Mouse (Mus musculus) kidney, adult 2 months (tissue): ENCODE data around the gene Rab36. TPM values are rescaled to one million over a fixed set of nuclear protein-coding genes. Genes with fewer than 3 reads are reported as not detected.

ENCODE experiments used
- DNase-seq: peaks from one replicate; pipeline ENCODE4 v3.0.0; 2021
- H3K27ac ChIP-seq: fragments of 200-500 bp; 2 replicates; pipeline ENCODE4 v1.5.1; 2012; ENCODE audit warnings: low read depth, low read length, control low read depth, inconsistent platforms; ENCODE audit not compliant: insufficient read depth
- H3K27me3 ChIP-seq: fragments of 200-500 bp; replicated peaks from 2 replicates; pipeline ENCODE4 v1.6.1; 2012; ENCODE audit warnings: mild to moderate bottlenecking, moderate library complexity, low read length, inconsistent platforms; ENCODE audit not compliant: control insufficient read depth, insufficient read depth
- H3K36me3 ChIP-seq: fragments of 200-500 bp; 2 replicates; pipeline ENCODE4 v1.6.1; 2012; ENCODE audit warnings: mild to moderate bottlenecking, moderate library complexity, low read length, inconsistent platforms; ENCODE audit not compliant: control insufficient read depth, insufficient read depth
- H3K4me1 ChIP-seq: fragments of 200-500 bp; 2 replicates; pipeline ENCODE4 v1.6.1; 2011; ENCODE audit warnings: low read length; ENCODE audit not compliant: control insufficient read depth, insufficient read depth
- H3K4me3 ChIP-seq: fragments of 200-500 bp; 2 replicates; pipeline ENCODE4 v1.5.1; 2011; ENCODE audit warnings: mild to moderate bottlenecking, low read depth, low read length, control low read depth; ENCODE audit not compliant: insufficient read depth
- CTCF ChIP-seq: fragments of 200-500 bp; conservative IDR thresholded peaks from 2 replicates; pipeline ENCODE4 v1.5.1; 2011; ENCODE audit warnings: low read depth, mild to moderate bottlenecking, control low read depth, low read length, moderate library complexity, mixed read lengths; ENCODE audit not compliant: insufficient read depth, insufficient read length
- POLR2A ChIP-seq: fragments of 200-500 bp; IDR thresholded peaks from one replicate; pipeline ENCODE4 v1.6.1; 2011; ENCODE audit warnings: low read depth, low read length, control low read depth
- WGBS: fragments of 180-500 bp; shearing (Covaris S2); methylation state at CpG from one replicate; pipeline ENCODE4 v1.1.7; 2018; 5-methylcytosine and 5-hydroxymethylcytosine counted together
- polyA plus RNA-seq: library from polyadenylated mRNA; depleted of rRNA; stranded (reverse); fragments of >200 nt; gene quantifications from 2 replicates; pipeline ENCODE4 v1.2.3, GENCODE M21; 2012

Rab36 gene
- polyA plus RNA-seq, 1 experiment: 9.5 TPM

DNA sequence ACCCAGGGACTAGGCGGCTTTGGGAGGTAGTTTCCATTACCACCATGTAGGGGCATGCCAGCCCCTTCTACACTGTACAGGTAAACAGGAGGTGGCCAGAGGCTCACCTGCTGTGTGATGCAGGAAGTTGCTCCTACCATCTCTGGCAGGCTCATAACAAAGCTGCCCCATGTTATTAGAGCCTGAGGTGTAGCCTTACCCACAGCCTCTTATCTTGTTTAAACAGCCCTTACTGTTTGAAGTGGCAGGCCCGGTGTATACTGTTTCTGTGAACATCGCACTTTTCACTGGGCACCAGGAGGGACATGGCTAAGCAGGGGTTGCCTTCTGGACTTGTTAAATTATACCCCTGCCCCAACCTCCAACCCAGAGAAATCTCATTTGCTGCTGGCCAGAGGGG lies 32.8 kb upstream of the Rab36 start:
- WGBS: 79% methylated on average over 3 of the region's 3 CpGs
- Histone ChIP-seq H3K4me3 (no peak overlapping the region), H3K36me3 (no peaks in the 10 kb centered on the region), H3K4me1 (no peaks in the 10 kb centered on the region), H3K27ac (no peak overlapping the region), H3K27me3 (no peaks in the 10 kb centered on the region)
- DNase-seq: no peak
- TF ChIP-seq CTCF (no peak), POLR2A (no peak)

DNA sequence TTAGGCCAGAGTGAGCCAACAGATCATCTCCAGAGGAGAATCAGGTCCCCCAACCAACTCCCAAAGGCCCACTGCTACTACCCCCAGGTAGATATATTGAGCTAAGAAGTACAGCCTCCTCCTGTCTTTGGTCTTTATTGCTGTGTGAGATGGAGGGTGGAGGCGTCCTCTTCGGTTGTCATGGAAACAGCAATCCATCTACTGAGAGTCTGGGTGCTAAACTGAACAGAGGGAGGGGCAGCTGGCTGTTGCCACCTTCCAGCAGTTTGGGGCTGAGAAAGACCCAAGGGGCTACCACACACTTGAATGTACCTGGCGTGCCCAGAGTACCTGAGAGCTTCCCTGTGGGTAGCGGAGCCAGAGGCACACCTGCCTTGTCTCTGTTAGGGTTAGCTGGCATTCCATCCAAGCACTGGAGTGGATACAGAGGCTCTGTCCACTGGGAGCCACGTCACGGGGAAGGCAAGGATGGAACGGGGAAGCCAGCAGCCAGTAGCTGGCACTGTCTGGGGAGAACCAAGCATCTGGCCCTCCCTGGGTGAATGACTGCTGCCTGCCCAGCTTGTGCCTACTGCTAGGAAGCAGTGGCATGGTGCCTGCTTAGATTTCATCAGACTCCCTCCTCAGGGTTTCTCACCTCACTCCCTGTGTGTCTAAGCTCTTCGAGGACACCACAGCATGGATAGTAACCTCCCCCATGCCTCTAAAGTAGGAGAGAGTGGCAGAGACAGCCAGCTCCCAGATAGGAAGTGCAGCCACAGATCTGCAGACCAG lies 29.8 kb upstream of the Rab36 start:
- H3K36me3 ChIP-seq: no peaks in the 10 kb centered on the region
- 57% methylated on average over 8 of the region's 8 CpGs for WGBS

DNA sequence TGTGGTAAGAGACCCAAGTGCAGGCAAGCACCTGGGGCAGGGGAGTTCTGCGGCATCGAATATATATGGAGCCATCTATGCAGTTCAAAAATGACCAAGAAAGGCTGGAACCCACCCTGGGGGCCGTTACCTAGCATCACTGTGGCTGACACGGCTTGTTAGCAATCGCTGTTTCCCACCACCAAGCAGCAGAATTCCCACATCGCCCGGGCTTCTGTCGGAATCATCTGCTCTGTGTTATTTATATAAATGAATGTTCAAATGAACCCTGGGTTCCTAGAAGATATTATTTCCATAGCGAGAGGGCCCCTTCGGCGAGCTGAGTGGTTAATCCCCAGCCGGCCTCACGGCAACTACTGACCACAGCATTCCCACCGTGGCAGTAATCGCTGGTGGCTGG lies 26.2 kb upstream of the Rab36 start:
- WGBS: 93% methylated on average over 15 of the region's 15 CpGs
- Histone ChIP-seq H3K27ac (no peak overlapping the region), H3K4me3 (no peak overlapping the region), H3K27me3 (no peaks in the 10 kb centered on the region), H3K36me3 (no peaks in the 10 kb centered on the region), H3K4me1 (no peaks in the 10 kb centered on the region)
- no peak for TF ChIP-seq POLR2A
- no peak for TF ChIP-seq CTCF
- DNase-seq: no peak

More for the DNA sequence above, 29.8 kb upstream of the Rab36 start:
- H3K4me3 ChIP-seq: no peak overlapping the region
- H3K27ac ChIP-seq: no peak overlapping the region
- DNase-seq: no peak
- TF ChIP-seq CTCF: no peak
- no peak for TF ChIP-seq POLR2A
- no peaks in the 10 kb centered on the region for H3K4me1 ChIP-seq
- H3K27me3 ChIP-seq: no peaks in the 10 kb centered on the region

GRCm38 (mm10) chr10:75015465-75015864 lies 21.4 kb upstream of the Rab36 start:
- DNase-seq: no peak
- no peaks in the 10 kb centered on the region for H3K36me3 ChIP-seq
- TF ChIP-seq CTCF (no peak), POLR2A (no peak)
- no peaks in the 10 kb centered on the region for H3K27me3 ChIP-seq
- H3K27ac ChIP-seq: no peak overlapping the region
- no peaks in the 10 kb centered on the region for H3K4me1 ChIP-seq
- H3K4me3 ChIP-seq: no peak overlapping the region
- WGBS: 68% methylated on average over 14 of the region's 14 CpGs

- H3K4me1 ChIP-seq: no peaks in the 10 kb centered on the region
- H3K27ac ChIP-seq: no peak overlapping the region
- TF ChIP-seq CTCF: no peak
- TF ChIP-seq POLR2A: no peak
- 80% methylated on average over 4 of the region's 4 CpGs for WGBS
- no peak for DNase-seq
- H3K27me3 ChIP-seq: no peaks in the 10 kb centered on the region
- H3K4me3 ChIP-seq: no peak overlapping the region
- no peaks in the 10 kb centered on the region for H3K36me3 ChIP-seq
Observed at GRCm38 (mm10) chr10:75016481-75016880, 20.4 kb upstream of the Rab36 start.

GRCm38 (mm10) chr10:75020271-75020670 lies 16.6 kb upstream of the Rab36 start:
- no peaks in the 10 kb centered on the region for H3K27me3 ChIP-seq
- H3K4me3 ChIP-seq: no peak overlapping the region
- H3K4me1 ChIP-seq: no peaks in the 10 kb centered on the region
- DNase-seq: no peak
- H3K27ac ChIP-seq: no peak overlapping the region
- 46% methylated on average over 2 of the region's 2 CpGs for WGBS
- TF ChIP-seq CTCF (no peak), POLR2A (no peak)
- no peaks in the 10 kb centered on the region for H3K36me3 ChIP-seq

GRCm38 (mm10) chr10:75021138-75021537 lies 15.7 kb upstream of the Rab36 start:
- Histone ChIP-seq H3K27ac (no peak overlapping the region), H3K27me3 (no peaks in the 10 kb centered on the region), H3K4me3 (no peak overlapping the region), H3K36me3 (no peaks in the 10 kb centered on the region), H3K4me1 (no peaks in the 10 kb centered on the region)
- WGBS: 12% methylated on average over 6 of the region's 6 CpGs
- TF ChIP-seq CTCF (peak; percentile 89), POLR2A (no peak)
- peak; percentile 70 for DNase-seq

DNA sequence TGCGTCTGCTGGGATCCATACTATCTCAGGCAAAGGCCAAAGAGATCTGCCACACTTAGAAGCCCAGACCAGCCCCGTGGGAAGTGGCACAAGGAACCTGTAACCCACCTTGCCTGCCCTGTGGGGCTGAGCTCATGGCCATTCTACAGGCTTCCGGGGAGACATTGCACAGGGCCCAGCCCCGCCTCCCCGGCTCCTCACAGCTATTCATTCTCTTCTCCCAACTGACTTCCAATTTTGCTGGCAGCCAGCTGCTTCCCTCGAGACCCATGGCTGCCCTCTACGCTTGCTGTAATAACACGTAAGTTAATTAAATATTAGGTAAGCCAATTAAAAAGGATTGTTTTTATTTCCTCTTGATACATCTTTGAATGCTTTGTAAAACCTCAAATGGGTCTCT lies 10.4 kb upstream of the Rab36 start:
- no peaks in the 10 kb centered on the region for H3K4me1 ChIP-seq
- WGBS: 65% methylated on average over 8 of the region's 8 CpGs
- H3K4me3 ChIP-seq: no peak overlapping the region
- H3K27me3 ChIP-seq: no peaks in the 10 kb centered on the region
- no peak for TF ChIP-seq POLR2A
- TF ChIP-seq CTCF: no peak
- DNase-seq: no peak
- no peak overlapping the region for H3K27ac ChIP-seq
- H3K36me3 ChIP-seq: no peaks in the 10 kb centered on the region
